Mouse (Mus musculus) cortical plate, adult 2 months (tissue): Measurements from ENCODE around the gene Ankrd44.

Experiments used
- CTCF ChIP-seq: fragments of 200-500 bp; IDR thresholded peaks from 2 replicates; pipeline ENCODE4 v1.5.1; 2011; ENCODE audit warnings: mild to moderate bottlenecking, control low read depth, low read length; ENCODE audit not compliant: insufficient read depth; ENCODE audit errors: extremely low read depth
- POLR2A ChIP-seq: fragments of 200-500 bp; IDR thresholded peaks from 2 replicates; pipeline ENCODE4 v1.6.1; 2011; ENCODE audit warnings: mild to moderate bottlenecking, low read length, control low read depth; ENCODE audit not compliant: insufficient read depth; ENCODE audit errors: extremely low read depth

DNA sequence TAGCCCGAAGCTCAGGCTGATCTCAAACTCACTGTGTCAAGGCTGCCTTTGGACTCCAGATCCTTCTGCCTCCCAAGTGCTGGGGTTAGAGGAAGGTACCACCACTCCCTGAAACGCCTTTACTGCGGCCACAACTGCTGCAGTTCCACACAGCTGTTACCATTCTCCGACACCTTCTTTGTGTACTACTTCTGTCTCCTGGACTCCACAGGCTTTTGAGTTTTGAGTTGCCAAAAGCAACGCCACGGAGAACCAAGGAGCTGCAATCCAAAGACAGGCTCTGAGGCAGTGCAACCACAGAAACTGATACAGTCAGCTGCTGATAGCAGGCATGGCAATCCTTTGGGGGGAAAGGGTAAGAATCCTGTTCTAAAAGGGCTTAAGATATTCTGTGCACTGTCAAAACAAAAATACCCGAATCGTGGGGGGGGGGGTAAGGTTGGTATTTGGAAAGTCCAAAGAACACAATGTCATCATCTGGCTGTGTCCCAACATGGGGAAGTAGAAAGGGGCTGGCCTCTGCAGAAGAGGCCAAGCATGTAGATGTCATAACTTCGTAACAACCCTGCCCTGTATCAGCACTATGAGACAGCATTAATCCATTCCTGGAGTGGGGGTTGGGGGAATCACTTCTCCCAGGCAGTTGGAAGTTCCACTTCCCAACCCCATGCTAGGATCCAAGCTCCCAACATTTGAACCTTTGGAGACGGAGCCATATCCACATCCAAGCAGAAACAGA, 116.2 kb downstream of the Ankrd44 start:
- no peak for TF ChIP-seq POLR2A
- TF ChIP-seq CTCF, result no peak
